In genomic region chr3:84745537-84746189, GRCm38 (mm10) we compare ENCODE assay signal across 8 mouse cellular contexts.
A peak's percentile ranks its signal among the peaks of the same experiment; 100 is the strongest.
DNase-seq lines count a peak whose midpoint lies in the region; ATAC-seq and TF ChIP-seq lines count a peak whose summit lies in the region.

No protein-coding gene starts in this region.

- no peak for TF ChIP-seq EP300 in heart, postnatal 0 days (IDR thresholded peaks at IDR 0.05; ENCODE audit: low read depth)

- H3K9me3 ChIP-seq in hindbrain, embryonic 15.5 days, result no peaks in the 10 kb centered on the region
- no peaks in the 10 kb centered on the region for H3K9me3 ChIP-seq in hindbrain, embryonic 12.5 days (replicated peaks)
- H3K9me3 ChIP-seq in forebrain, embryonic 13.5 days (replicated peaks), result no peaks in the 10 kb centered on the region
- H3K9me3 ChIP-seq in heart, postnatal 0 days (replicated peaks; ENCODE audit: control insufficient read depth, low read length), result no peaks in the 10 kb centered on the region
- H3K9me3 ChIP-seq in midbrain, embryonic 15.5 days, result no peaks in the 10 kb centered on the region

- peaks cover 14% of the 10 kb centered on the region for H3K4me1 ChIP-seq in hindbrain, embryonic 15.5 days (replicated peaks)
- H3K4me1 ChIP-seq in hindbrain, embryonic 12.5 days, result peaks cover 3% of the 10 kb centered on the region; the same call in 1 of the 2 replicates
- H3K4me1 ChIP-seq in forebrain, embryonic 13.5 days, result peaks cover 26% of the 10 kb centered on the region
- H3K4me1 ChIP-seq in heart, postnatal 0 days (ENCODE audit: control insufficient read depth, insufficient read depth), result no peaks in the 10 kb centered on the region
- H3K4me1 ChIP-seq in midbrain, embryonic 15.5 days, result peaks cover 5% of the 10 kb centered on the region; the same call in 1 of the 2 replicates

- no peaks in the 10 kb centered on the region for H3K36me3 ChIP-seq in hindbrain, embryonic 15.5 days
- H3K36me3 ChIP-seq in hindbrain, embryonic 12.5 days, result no peaks in the 10 kb centered on the region
- H3K36me3 ChIP-seq in forebrain, embryonic 13.5 days (ENCODE audit: poor library complexity, severe bottlenecking), result no peaks in the 10 kb centered on the region
- no peaks in the 10 kb centered on the region for H3K36me3 ChIP-seq in heart, postnatal 0 days (replicated peaks; ENCODE audit: control insufficient read depth, insufficient read depth, low read length)
- no peaks in the 10 kb centered on the region for H3K36me3 ChIP-seq in midbrain, embryonic 15.5 days (replicated peaks)

- no peak overlapping the region for H3K4me3 ChIP-seq in hindbrain, embryonic 15.5 days
- no peak overlapping the region for H3K4me3 ChIP-seq in hindbrain, embryonic 12.5 days
- no peak overlapping the region for H3K4me3 ChIP-seq in forebrain, embryonic 13.5 days
- peak overlapping the region; percentile 11 for H3K4me3 ChIP-seq in heart, postnatal 0 days (ENCODE audit: low read depth, low read length)
- H3K4me3 ChIP-seq in midbrain, embryonic 15.5 days, result no peak overlapping the region

- H3K27me3 ChIP-seq in hindbrain, embryonic 15.5 days, result no peaks in the 10 kb centered on the region
- H3K27me3 ChIP-seq in hindbrain, embryonic 12.5 days, result no peaks in the 10 kb centered on the region
- no peaks in the 10 kb centered on the region for H3K27me3 ChIP-seq in forebrain, embryonic 13.5 days
- no peaks in the 10 kb centered on the region for H3K27me3 ChIP-seq in heart, postnatal 0 days (ENCODE audit: control insufficient read depth, insufficient read depth, low read length)
- H3K27me3 ChIP-seq in midbrain, embryonic 15.5 days (replicated peaks), result no peaks in the 10 kb centered on the region

- no peak for TF ChIP-seq CTCF in heart, postnatal 0 days (IDR thresholded peaks at IDR 0.05; ENCODE audit: low read depth)

- peak; percentile 82 for ATAC-seq in hindbrain, embryonic 15.5 days (ENCODE audit: low FRiP score, low read depth)
- ATAC-seq in hindbrain, embryonic 12.5 days (ENCODE audit: low FRiP score), result no peak
- ATAC-seq in forebrain, embryonic 13.5 days, result peak; percentile 95
- peak; percentile 70 for ATAC-seq in heart, postnatal 0 days (ENCODE audit: insufficient read depth, low read depth)
- ATAC-seq in midbrain, embryonic 15.5 days (replicated peaks), result peak; percentile 73

- peak overlapping the region; percentile 45 for H3K4me2 ChIP-seq in hindbrain, embryonic 15.5 days
- no peak overlapping the region for H3K4me2 ChIP-seq in hindbrain, embryonic 12.5 days (replicated peaks)
- peak overlapping the region; percentile 41 for H3K4me2 ChIP-seq in forebrain, embryonic 13.5 days
- peak overlapping the region; percentile 43 for H3K4me2 ChIP-seq in heart, postnatal 0 days (ENCODE audit: low read depth, low read length)
- peak overlapping the region; percentile 34 for H3K4me2 ChIP-seq in midbrain, embryonic 15.5 days

- no peak overlapping the region for H3K9ac ChIP-seq in hindbrain, embryonic 15.5 days
- H3K9ac ChIP-seq in hindbrain, embryonic 12.5 days, result no peak overlapping the region
- no peak overlapping the region; the same call in 1 of the 2 replicates for H3K9ac ChIP-seq in forebrain, embryonic 13.5 days
- H3K9ac ChIP-seq in heart, postnatal 0 days (replicated peaks; ENCODE audit: low read depth, low read length), result no peak overlapping the region
- no peak overlapping the region for H3K9ac ChIP-seq in midbrain, embryonic 15.5 days

- H3K27ac ChIP-seq in hindbrain, embryonic 15.5 days (replicated peaks), result peak overlapping the region; percentile 40
- no peak overlapping the region for H3K27ac ChIP-seq in hindbrain, embryonic 12.5 days
- H3K27ac ChIP-seq in forebrain, embryonic 13.5 days, result peak overlapping the region; percentile 72
- no peak overlapping the region for H3K27ac ChIP-seq in heart, postnatal 0 days (ENCODE audit: low read depth)
- H3K27ac ChIP-seq in midbrain, embryonic 15.5 days, result no peak overlapping the region

- peak; percentile 68 for DNase-seq in heart, postnatal 0 days (ENCODE audit: low spot score)
- peak; percentile 56 to 64 for DNase-seq in layer of hippocampus, postnatal 36 days
- DNase-seq in urinary bladder, postnatal 36 days (ENCODE audit: low spot score in 2 of 2), result peak; percentile 35 to 62
- DNase-seq in ovary, postnatal 36 days (ENCODE audit: low spot score), result no peak

- WGBS in hindbrain, embryonic 15.5 days, result 27% methylated on average over 18 of the region's 18 CpGs
- 69% methylated on average over 18 of the region's 18 CpGs for WGBS in hindbrain, embryonic 12.5 days
- 30% methylated on average over 18 of the region's 18 CpGs for WGBS in forebrain, embryonic 13.5 days
- 25% methylated on average over 18 of the region's 18 CpGs for WGBS in heart, postnatal 0 days
- 50% methylated on average over 18 of the region's 18 CpGs for WGBS in midbrain, embryonic 15.5 days

Comparison
In these comparisons a context has a peak if more than half of its experiments do, and no peak if none do; other contexts are left out.
1. H3K27ac ChIP-seq: peak in hindbrain, embryonic 15.5 days (single experiment) and forebrain, embryonic 13.5 days (single experiment); none in hindbrain, embryonic 12.5 days (single experiment), heart, postnatal 0 days (single experiment) and midbrain, embryonic 15.5 days (single experiment).